Mouse (Mus musculus) spleen, postnatal 4 days (tissue): ENCODE data around the gene Rcbtb2.

Experiments
- DNase-seq, 2 experiments: peaks; one replicate each; pipeline ENCODE4 v3.0.0; 2022; ENCODE audit warnings: low spot score in 2 of 2

Gene Rcbtb2

DNA sequence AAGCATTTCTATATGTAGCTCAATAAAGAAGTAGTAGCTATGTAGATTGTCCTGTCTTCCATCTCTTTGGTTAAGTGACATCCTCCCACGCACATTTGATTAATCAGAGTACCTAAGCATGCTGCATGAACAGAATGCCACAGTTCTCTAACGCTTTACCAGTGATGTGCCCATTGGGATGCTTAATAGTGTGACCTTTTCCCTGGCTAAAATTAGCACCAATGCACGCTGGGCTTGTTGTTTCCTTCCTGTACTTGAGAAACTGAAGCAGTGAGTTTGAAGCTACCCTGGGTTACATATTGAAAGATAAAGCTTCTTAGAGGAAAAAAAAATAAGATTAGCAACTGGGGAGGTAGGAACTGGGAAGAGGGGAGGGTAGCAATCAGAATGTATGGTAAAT, 81.2 kb downstream of the Rcbtb2 start:
- peak in 1 of 2 experiments; percentile 27 for DNase-seq

DNA sequence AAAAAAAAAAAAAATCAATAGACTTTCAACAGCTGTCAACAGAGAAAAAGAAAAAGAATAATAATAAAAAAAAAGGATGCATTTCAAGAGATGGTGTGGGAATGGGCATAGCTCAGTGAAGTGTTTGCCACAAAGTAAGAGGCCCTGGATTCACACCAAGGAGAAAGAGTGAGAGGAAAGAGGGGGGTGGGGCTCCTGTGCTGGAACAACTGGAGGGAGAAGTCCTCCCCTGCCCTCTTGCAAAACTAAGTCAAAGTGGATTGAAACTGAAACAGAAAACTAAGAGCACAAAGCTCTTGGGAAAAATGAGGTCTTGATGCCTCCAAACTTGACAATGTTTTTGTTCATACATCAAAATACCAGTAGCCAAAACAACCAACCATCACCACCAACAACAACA, 86.4 kb downstream of the Rcbtb2 start:
- no peak for DNase-seq

DNA sequence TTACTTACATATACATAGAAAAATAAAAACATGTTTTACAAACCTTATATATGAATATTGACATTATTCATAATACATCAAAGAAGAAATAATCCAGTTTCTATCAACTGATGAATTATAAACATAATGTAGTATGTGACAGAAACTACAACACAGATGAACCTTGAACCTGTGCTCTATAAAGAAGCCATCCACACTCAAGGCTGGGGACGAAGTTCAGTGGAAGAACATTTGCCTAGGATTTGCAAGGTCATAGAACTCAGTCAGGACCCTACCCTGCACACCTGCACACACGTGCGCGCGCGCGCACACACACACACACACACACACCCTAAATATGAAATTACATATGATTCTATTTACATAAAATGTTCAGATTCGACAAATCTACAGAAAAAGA, 87.4 kb downstream of the Rcbtb2 start:
- DNase-seq, result no peak

DNA sequence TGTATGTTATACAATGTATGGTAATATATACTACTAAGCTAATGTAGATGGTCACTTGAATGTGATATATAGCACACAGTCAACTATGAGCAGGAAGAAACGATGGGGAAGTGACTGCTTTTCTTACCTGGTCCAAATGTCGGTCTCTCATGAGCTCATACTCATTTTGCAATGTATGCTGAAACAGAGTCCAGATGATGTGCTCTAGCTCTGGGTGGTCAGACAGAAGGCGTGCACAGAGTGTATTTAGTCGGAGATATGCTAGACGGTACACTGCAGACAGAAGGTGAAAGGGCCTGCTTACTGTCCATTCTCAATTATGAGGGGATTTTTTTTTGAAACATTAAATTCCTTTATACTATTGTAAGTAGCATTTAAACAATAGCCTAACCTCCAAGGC, 88.6 kb downstream of the Rcbtb2 start:
- DNase-seq, result no peak

DNA sequence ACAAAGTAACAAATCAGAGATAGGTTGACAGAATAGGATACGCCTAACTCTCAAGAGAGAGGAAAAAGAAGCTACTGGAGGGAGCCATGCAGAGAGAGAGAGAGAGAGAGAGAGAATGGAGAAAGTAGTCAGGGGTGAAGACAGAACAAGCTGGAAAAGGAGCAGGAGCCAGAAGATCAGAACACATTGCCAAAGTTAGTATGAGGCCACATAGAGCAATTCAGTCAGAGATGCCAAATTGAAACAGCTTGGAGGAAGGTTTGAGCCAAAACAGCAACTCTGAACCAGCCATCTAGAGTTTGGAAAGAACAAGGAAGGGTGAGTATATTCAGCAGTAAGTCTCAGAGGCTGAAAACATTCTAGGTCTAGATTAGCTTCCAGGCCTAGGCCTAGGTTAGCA, 94.2 kb downstream of the Rcbtb2 start:
- DNase-seq, result no peak

DNA sequence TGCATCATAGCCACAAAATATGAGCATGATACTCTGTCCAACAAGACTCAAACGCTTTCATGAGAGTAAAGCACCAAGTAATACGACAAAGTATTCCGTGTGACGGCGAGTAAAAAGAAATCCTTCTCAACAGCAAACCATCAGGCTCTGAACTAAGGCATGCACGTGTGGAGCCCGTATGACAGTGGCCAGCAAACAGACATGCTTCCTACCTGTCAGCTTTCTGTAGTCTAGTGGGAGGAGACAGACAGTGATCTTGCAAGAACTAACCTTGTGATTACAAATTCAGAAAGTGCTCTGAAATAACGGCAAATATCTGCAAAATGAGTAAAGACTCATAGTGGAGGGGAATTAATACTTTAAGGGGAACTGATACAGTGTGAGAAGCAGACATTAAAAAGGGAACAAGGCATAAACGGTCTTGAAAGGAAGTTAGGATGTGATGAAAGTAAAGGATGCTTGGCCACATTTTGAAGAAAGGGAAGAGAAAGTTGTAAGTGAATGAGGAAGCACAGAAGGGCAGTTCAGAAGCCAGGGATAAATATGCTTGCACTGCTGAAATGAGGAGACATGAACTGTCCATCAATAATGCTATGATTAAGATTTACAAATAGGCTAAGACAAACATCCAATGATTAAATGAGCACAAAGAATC, 99.6 kb downstream of the Rcbtb2 start:
- no peak for DNase-seq

DNA sequence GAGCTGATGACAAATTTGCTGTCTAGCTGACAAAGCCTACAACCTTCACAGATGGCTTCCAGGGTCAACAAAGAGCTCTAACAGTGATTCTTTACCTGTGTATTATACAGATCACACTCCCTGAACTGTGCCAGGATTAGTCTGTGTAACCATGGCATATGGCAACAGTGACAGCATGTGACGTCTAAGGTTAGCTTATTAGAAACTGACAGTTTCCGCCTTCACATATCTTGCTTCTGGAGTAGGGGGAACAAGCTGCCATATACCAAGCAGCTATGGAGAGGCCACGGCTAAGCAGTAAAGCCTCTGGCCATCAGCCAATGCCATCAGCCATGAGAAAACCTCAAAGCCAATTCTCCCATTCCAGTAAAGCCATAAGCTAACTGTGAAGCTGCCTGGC, 103.5 kb downstream of the Rcbtb2 start:
- no peak for DNase-seq

DNA sequence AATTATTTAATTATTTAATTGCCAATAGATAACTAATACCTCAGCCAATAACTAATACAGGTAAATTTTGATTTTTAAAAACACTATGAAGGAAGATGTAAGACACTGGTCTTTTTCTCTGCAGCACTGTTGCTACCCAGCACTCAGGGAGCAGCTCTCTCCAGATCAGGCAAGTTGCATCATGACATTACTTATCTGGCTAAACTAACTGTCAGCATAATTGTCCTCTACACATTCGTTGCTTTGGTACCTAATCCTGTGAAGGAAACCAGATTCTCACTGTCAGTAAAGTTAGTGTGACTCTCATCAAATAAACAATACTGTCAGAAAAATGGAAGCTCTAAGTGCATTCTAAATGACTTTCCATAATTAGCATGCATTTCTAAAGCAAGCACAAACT, 104.0 kb downstream of the Rcbtb2 start:
- no peak for DNase-seq

DNA sequence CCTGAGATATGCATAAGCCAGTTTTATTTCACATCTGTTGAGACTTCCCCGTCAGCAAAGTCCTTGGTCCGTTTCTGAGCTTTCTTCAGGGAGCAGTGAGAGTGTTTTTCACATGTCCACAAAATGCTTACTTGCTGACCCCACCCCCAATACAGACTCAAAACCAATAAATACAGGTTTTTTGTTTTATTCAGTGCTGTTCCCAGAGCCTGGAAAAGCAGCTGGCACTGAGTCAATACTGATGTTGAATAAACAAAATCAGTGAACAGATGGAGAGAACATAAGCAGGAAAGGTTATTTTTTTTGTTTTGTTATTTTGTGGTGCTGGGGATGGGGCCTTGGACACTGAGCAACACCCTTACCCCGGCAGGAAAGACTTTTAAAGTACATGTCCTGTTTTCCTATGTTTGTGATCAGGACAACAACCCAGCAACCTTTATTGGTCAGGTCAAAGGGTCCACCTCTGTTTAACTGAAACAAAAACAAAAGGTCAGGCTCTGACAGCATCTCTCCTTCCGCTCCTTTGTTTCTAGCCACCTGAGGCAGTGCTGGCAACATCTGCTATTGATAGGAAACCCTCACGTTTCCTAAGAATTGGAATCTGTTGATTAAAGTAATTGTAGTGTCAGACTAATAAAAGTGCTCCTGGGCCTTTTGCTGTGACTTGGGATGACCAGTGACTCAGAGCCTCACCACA, 108.6 kb downstream of the Rcbtb2 start:
- DNase-seq, result no peak

DNA sequence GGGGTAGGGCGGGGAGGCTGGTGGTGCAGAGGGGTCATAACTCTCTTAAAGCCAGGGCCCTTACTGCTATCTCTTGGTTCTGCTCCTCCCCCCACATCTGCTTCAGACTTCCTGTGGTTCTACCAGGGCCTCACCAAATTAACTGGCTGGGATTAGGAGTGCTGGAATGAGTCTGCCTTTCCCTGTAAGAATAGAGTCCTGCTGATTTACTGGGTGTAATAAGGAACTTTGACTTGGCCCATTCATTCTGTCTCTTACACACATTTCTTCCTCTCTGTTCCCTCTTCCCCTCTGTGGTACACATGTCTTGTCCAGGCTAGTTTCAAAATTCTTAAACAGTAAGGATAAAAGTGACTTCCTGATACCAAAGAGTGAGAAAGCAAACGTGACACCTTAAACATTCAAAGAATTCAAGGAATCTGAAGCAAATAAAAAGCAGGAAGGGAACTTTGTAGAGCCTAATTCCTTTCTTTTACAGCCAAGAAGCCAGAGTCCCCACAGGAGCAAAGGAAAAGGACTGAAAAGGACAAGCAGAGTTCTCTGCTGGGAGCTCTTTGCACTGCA, 111.7 kb downstream of the Rcbtb2 start:
- no peak for DNase-seq

DNA sequence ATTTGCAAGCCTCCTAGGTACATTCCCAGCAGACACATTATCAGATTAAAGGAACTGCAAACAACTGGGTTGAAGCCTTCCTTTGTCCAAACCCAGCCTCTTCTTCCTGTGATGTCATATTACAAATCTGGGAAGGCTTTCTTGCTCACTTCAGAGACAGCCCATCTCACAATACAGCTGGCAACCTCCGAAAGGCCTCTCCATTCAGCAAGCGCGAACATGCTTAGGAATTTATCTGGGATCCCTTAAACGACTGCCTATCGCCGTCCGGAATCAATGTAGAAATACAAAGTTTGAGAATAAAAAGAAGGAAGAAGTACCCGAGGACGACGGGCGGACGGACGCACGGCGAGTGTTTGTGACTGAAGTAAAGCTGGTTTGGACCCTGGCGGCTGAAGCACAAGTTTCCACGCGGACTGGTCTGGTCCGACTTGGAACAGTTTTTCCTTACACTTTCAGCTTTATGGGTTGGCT, 115.0 kb downstream of the Rcbtb2 start, which contains the start of gene Lpar6:
Gene Lpar6, plus strand, starts transcription at position 48 of the 474 bp plus-strand sequence.
- DNase-seq, result no peak

DNA sequence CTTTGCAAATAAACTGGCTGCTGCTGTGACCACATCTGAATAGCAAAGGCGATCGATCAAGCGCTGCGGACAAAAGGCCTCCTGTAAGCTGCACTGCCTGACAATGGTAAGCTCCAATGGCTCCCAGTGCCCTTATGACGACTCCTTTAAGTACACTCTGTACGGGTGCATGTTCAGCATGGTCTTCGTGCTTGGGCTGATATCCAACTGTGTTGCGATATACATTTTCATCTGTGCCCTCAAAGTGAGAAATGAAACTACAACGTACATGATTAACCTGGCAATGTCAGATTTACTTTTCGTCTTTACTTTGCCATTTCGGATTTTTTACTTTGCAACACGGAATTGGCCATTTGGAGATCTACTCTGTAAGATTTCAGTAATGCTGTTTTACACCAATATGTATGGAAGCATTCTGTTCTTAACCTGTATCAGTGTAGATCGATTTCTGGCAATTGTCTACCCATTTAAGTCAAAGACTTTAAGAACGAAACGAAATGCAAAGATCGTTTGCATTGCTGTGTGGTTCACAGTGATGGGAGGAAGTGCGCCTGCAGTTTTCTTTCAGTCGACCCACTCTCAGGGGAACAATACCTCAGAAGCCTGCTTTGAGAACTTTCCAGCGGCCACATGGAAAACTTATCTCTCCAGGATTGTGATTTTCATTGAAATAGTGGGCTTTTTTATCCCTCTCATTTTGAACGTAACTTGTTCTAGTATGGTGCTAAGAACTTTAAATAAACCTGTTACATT, 115.8 kb downstream of the Rcbtb2 start:
- peak in 1 of 2 experiments; percentile 20 for DNase-seq

DNA sequence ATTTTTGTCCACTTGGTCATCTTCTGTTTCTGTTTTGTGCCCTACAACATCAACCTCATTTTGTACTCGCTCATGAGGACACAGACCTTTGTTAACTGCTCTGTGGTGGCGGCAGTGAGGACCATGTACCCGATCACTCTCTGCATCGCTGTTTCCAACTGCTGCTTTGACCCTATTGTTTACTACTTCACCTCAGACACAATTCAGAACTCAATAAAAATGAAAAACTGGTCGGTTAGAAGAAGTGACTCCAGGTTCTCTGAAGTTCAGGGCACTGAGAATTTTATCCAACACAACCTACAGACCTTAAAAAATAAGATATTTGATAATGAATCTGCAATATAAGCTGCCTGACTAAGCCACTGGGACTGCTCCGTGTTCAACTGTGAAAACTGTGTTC, 116.5 kb downstream of the Rcbtb2 start:
- no peak for DNase-seq

DNA sequence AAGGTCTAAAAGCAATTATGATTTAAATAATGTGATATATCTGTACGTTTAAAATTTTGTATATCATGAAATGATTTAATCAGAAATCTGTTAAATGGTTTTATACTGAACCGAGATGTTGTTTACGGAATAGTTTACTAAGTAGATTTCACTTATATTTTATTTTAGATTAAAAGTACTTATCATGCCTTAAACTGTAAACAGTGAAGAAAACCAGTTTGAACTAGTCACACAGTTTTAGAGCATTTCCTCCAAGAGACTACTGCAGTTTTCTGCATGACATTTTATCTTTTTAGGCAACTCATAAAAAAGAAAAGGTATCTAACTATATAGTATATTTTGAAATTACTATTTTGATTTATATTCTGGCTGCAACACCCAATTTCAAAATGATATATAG, 117.0 kb downstream of the Rcbtb2 start:
- no peak for DNase-seq

DNA sequence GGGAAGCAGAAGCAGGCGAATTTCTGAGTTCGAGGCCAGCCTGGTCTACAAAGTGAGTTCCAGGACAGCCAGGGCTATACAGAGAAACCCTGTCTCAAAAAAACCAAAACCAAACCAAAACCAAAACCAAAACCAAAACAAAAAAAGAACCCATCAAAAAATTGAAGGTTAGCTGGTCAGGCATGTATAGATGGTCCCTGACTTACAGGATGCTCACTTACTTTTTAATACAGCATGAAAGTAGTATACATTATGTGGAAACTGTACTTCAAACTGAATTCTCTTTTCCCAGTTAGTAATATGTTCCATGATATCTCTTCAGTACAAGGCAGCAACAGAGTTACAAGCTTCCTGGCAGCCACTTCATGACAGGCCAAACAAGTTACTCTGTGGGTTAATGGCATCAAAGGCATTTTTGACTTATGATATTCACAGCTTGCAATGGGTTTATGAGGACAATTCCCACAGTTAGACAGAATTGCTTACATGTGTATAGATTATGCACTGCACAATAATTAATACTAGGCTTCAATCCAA, 121.3 kb downstream of the Rcbtb2 start:
- no peak for DNase-seq

DNA sequence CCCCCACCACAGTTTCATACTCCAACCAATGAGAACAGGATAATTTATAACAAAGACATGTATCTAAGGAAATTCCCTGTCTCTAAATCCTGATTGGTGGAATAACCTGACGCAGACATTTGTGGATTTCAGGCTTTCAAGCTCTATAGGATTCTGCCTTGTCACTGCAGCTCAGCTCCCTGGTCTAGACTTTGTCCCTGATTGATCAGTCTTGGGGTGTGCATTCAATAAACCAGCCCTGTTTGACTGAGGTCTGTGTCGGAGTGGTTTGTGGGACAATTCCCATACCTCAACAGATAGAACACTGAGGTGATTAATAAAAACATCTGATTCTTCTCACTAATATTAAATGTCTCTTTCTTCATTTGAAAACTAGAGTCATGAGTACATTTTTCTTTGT, 127.2 kb downstream of the Rcbtb2 start:
- no peak for DNase-seq

DNA sequence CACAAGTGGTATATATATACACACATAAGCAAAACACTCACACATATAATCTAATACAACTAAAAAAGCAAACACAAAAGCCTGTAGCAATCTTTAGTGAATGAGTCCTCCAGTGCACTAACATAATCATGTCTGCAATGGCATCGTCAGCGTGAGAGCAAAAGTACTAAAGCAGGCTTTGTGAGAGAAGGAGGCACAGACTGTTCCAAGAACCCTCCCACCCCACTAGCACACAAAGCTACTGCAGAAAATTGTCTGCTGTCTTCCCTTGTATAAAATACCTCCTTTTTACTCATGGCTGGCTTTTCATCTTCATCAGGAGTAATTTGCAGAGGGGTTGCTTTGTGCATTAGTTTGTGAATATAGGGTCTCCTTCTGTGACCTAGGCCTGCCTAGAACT, 129.4 kb downstream of the Rcbtb2 start:
- no peak for DNase-seq

DNA sequence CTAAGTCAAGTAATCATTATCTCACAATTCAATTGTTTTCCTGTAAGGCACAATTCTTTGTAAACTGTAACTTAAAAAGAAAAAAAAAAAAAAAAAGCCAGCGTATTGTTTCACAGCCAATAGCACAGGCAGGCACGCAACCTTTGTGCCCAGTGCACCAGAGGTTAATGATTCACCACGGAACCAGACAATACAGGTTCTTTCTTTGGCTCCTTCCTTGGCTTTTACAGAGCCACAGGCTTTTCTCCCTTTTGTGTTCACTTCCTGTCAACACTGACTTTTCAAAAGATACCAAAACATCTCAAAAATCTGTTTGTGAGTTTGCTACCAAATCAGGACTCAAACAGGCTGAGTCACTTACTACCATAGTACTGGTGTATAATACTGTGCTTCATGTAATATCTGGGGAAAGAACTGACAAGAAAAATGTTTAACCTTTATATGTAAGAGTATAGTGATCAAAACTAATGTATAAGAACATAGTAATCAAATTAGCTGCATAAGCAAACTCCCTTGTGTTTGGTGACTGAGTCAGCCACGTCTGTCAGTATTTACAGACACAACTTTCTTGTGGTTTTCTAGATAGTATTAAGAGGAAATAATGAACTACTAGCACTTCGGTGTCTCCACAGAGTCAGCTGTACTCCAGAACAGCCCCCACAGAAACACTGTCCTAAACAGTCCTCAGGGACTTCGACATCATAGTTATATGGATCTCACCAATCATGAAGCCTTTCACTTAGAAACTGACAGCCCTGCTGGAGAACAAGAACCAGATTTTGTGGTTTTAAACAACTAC, 130.8 kb downstream of the Rcbtb2 start:
- no peak for DNase-seq

DNA sequence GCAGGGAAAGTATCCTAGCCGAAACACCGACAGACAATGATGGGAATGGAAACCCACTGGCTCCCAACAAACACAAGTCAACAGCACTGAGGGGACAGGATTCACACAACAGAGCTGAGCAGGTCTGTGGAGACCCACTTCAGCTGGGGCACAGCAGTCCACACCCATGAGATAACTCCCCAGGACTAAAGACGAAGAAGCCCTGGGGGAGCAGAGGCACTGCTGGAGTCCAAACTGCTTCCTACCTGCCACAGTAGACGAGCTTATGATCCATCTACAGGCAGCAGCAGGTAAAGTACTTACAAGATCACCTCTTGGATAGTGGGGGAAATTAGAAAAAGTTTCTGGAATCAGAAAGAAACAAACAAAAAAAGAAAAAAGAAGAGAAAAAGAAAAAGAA, 131.6 kb downstream of the Rcbtb2 start:
- no peak for DNase-seq

DNA sequence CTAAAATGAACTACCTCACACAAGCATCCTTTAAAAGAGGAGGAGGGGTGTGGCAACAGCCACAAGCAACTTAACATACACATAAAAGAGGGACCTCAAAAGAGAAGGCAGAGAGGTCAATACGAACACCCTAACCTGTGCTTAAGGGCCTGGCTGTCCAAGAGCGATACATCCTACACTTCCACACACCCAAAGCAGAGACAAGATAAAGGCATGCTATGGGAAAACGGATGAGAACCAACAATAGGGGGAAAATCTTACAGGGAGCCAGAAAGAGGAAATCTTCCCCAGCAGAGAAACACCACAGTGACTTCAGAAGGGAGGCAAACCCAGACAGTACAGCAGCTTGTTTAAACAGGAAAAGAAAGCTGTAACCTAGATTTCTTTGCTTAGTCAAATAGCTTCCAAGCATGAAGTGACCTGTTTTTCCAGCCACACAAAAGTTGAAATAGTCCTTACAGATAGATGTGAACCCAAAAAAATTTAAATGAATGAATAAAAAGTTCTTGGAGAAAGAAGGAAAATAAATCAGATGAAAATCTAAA, 132.7 kb downstream of the Rcbtb2 start:
- DNase-seq, result no peak

DNA sequence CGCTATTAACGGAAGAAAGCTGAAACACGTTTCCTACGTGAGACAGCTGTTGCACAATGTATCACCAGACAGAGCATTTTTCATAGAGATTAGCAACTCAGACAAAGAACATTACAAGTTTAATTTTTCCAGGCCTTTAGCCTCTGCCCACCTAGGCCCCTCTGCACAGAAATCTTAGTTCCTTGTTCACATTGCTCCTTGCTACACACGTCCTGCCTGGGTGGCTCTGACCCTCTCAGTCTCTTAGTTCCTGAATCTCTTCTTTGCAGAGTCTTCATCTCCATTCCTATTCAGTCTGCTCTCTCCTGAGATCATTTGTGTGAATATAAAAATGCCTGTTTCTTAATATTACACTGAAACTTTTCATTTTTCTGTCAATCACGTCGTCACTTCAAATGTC, 134.5 kb downstream of the Rcbtb2 start:
- no peak for DNase-seq
